Mouse (Mus musculus): ENCODE measurements around the gene Nprl3.

Gene Nprl3

GRCm38 (mm10) chr11:32245614-32246013 is 21.9 kb downstream of the Nprl3 start:
- no peak for DNase-seq (ENCODE audit: low read depth)

- DNase-seq (ENCODE audit: low read depth), result no peak
Measured at GRCm38 (mm10) chr11:32244617-32245016, 22.9 kb downstream of the Nprl3 start.

GRCm38 (mm10) chr11:32244064-32244463 is 23.4 kb downstream of the Nprl3 start:
- DNase-seq (ENCODE audit: low read depth), result no peak

- no peak for DNase-seq (ENCODE audit: low read depth)
Measured at GRCm38 (mm10) chr11:32243205-32243955, 24.1 kb downstream of the Nprl3 start.

- no peak for DNase-seq (ENCODE audit: low read depth)
Measured at GRCm38 (mm10) chr11:32242209-32242608, 25.3 kb downstream of the Nprl3 start.

GRCm38 (mm10) chr11:32241391-32241790 is 26.1 kb downstream of the Nprl3 start:
- DNase-seq (ENCODE audit: low read depth), result no peak

GRCm38 (mm10) chr11:32238093-32238860 is 29.2 kb downstream of the Nprl3 start:
- DNase-seq (ENCODE audit: low read depth), result no peak

GRCm38 (mm10) chr11:32237411-32237795 is 30.1 kb downstream of the Nprl3 start:
- no peak for DNase-seq (ENCODE audit: low read depth)

GRCm38 (mm10) chr11:32236712-32237410 is 30.6 kb downstream of the Nprl3 start:
- no peak for DNase-seq (ENCODE audit: low read depth)

GRCm38 (mm10) chr11:32236132-32236531 is 31.4 kb downstream of the Nprl3 start:
- no peak for DNase-seq (ENCODE audit: low read depth)

GRCm38 (mm10) chr11:32235646-32236045 is 31.9 kb downstream of the Nprl3 start:
- no peak for DNase-seq (ENCODE audit: low read depth)

GRCm38 (mm10) chr11:32234816-32235485 is 32.6 kb downstream of the Nprl3 start:
- DNase-seq (ENCODE audit: low read depth), result no peak

GRCm38 (mm10) chr11:32233895-32234294 is 33.6 kb downstream of the Nprl3 start:
- DNase-seq (ENCODE audit: low read depth), result no peak

GRCm38 (mm10) chr11:32232848-32233247 is 34.7 kb downstream of the Nprl3 start:
- DNase-seq (ENCODE audit: low read depth), result no peak

GRCm38 (mm10) chr11:32231125-32231524 is 36.4 kb downstream of the Nprl3 start:
- no peak for DNase-seq (ENCODE audit: low read depth)

- DNase-seq (ENCODE audit: low read depth), result no peak
Measured at GRCm38 (mm10) chr11:32230220-32230619, 37.3 kb downstream of the Nprl3 start.

GRCm38 (mm10) chr11:32228292-32228845 is 39.1 kb downstream of the Nprl3 start:
- DNase-seq (ENCODE audit: low read depth), result no peak

- no peak for DNase-seq (ENCODE audit: low read depth)
Measured at GRCm38 (mm10) chr11:32227555-32227954, 40.0 kb downstream of the Nprl3 start.

- DNase-seq (ENCODE audit: low read depth), result no peak
Measured at GRCm38 (mm10) chr11:32227041-32227440, 40.5 kb downstream of the Nprl3 start.

- no peak for DNase-seq (ENCODE audit: low read depth)
Measured at GRCm38 (mm10) chr11:32226124-32226871, 41.2 kb downstream of the Nprl3 start, which contains the start of gene Mpg. TSS of gene Mpg (plus strand) at chr11:32226505.

All from c-Kit-positive CD71-negative TER-119-negative erythroid progenitor cells, embryonic 14.5 days (primary cell).